8 mouse cellular contexts compared by ENCODE assay signal in genomic region chr9:48238153-48238755, GRCm38 (mm10).
DNase-seq lines count a peak whose midpoint lies in the region; ATAC-seq and TF ChIP-seq lines count a peak whose summit lies in the region.

No protein-coding gene starts in this region.

- H3K4me2 ChIP-seq in midbrain, embryonic 11.5 days = no peak overlapping the region
- H3K4me2 ChIP-seq in midbrain, embryonic 15.5 days = no peak overlapping the region

- ATAC-seq in midbrain, embryonic 11.5 days (ENCODE audit: low FRiP score) = no peak
- no peak for ATAC-seq in midbrain, embryonic 15.5 days (replicated peaks)

- H3K9me3 ChIP-seq in midbrain, embryonic 11.5 days (ENCODE audit: control insufficient read depth, low read length) = no peaks in the 10 kb centered on the region
- H3K9me3 ChIP-seq in midbrain, embryonic 15.5 days = no peaks in the 10 kb centered on the region

- H3K27me3 ChIP-seq in midbrain, embryonic 11.5 days (ENCODE audit: control insufficient read depth, insufficient read depth, low read length) = no peaks in the 10 kb centered on the region
- H3K27me3 ChIP-seq in midbrain, embryonic 15.5 days (replicated peaks) = no peaks in the 10 kb centered on the region
- H3K27me3 ChIP-seq in splenic B cell, adult 2 months (ENCODE audit: control insufficient read depth, insufficient read depth, low read length, poor library complexity, severe bottlenecking) = no peaks in the 10 kb centered on the region; the same call in 1 of the 2 replicates

- DNase-seq in cerebellum, postnatal 14 days = peak; percentile 38 to 42
- no peak for DNase-seq in cerebellum, adult 9-10 months
- DNase-seq in midbrain, embryonic 11.5 days (ENCODE audit: low spot score, missing footprints) = peak; percentile 90
- peak; percentile 43 for DNase-seq in induced T-regulatory cell, adult 2 months (ENCODE audit: low read depth)
- DNase-seq in splenic B cell, adult 2 months (ENCODE audit: low read depth, low spot score) = peak; percentile 38
- DNase-seq in layer of hippocampus, postnatal 14 days (ENCODE audit: low spot score in 2 of 2) = no peak

- H3K4me1 ChIP-seq in midbrain, embryonic 11.5 days (ENCODE audit: control insufficient read depth, insufficient read depth, low read length) = no peaks in the 10 kb centered on the region
- no peaks in the 10 kb centered on the region for H3K4me1 ChIP-seq in midbrain, embryonic 15.5 days
- H3K4me1 ChIP-seq in bone marrow macrophage, adult 2 months (ENCODE audit: control insufficient read depth, insufficient read depth, low read length) = no peaks in the 10 kb centered on the region

- no peaks in the 10 kb centered on the region for H3K36me3 ChIP-seq in midbrain, embryonic 11.5 days (ENCODE audit: control insufficient read depth, insufficient read depth, low read length)
- H3K36me3 ChIP-seq in midbrain, embryonic 15.5 days (replicated peaks) = no peaks in the 10 kb centered on the region
- H3K36me3 ChIP-seq in splenic B cell, adult 2 months (ENCODE audit: control insufficient read depth, insufficient read depth, low read length, poor library complexity, severe bottlenecking) = no peaks in the 10 kb centered on the region

- H3K9ac ChIP-seq in midbrain, embryonic 11.5 days (ENCODE audit: low read length) = no peak overlapping the region
- no peak overlapping the region for H3K9ac ChIP-seq in midbrain, embryonic 15.5 days

- TF ChIP-seq POLR2A in bone marrow macrophage, adult 2 months (IDR thresholded peaks at IDR 0.05; ENCODE audit: borderline replicate concordance, low read depth, low read length) = no peak

- 80% methylated on average over 9 of the region's 9 CpGs for WGBS in midbrain, embryonic 11.5 days
- WGBS in midbrain, embryonic 15.5 days = 84% methylated on average over 9 of the region's 9 CpGs

- no peak overlapping the region for H3K4me3 ChIP-seq in midbrain, embryonic 11.5 days (ENCODE audit: low read depth, low read length)
- H3K4me3 ChIP-seq in midbrain, embryonic 15.5 days = no peak overlapping the region
- H3K4me3 ChIP-seq in bone marrow macrophage, adult 2 months (ENCODE audit: insufficient read depth, low read length) = no peak overlapping the region

- peak; percentile 46 for TF ChIP-seq CTCF in bone marrow macrophage, adult 2 months (IDR thresholded peaks at IDR 0.05; ENCODE audit: low read depth, low read length)

- no peak overlapping the region for H3K27ac ChIP-seq in midbrain, embryonic 11.5 days (ENCODE audit: low read depth, low read length)
- H3K27ac ChIP-seq in midbrain, embryonic 15.5 days = no peak overlapping the region
- no peak overlapping the region for H3K27ac ChIP-seq in bone marrow macrophage, adult 2 months (ENCODE audit: insufficient read depth, low read depth, low read length)

Comparison
In these comparisons a context has a peak if more than half of its experiments do, and no peak if none do; other contexts are left out.
1. DNase-seq: peak in cerebellum, postnatal 14 days (2 of 2), midbrain, embryonic 11.5 days (single experiment), induced T-regulatory cell, adult 2 months (single experiment) and splenic B cell, adult 2 months (single experiment); none in cerebellum, adult 9-10 months (single experiment) and layer of hippocampus, postnatal 14 days (0 of 2).